ENCODE assay signal across 28 mouse cellular contexts in the genomic region with DNA sequence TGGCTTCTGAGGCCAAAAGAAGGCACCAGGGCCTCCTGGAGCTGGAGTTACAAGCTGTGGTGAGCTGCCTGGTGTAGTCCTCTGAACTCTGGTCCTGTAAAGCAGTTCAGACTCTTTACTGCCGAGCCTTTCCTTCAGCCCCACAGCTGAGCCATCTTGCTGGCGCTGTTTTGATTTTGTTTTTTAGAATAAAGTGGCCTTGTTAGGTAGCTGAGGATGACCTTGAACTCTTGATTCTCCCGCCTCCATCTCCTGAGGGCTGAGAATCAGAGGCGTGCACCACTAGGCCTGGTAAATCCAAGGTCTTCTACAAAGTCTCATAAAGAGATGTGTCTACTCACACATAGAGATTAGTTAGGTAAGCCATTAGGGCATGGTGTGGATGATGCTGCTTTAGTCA. TPM values are rescaled to one million over a fixed set of nuclear protein-coding genes. Genes with fewer than 3 reads are reported as not detected.
"Had no signal": no experiment of that assay in that cellular context is flagged by ENCODE, and none has a peak within 500 bp of the region (broad histone marks: within the 10 kb centered on the region; RNA-seq: fewer than 3 reads in every experiment).

No protein-coding gene starts in this region.

- H3K4me1 ChIP-seq: hindbrain, embryonic 13.5 days; hindbrain, embryonic 15.5 days; limb, embryonic 13.5 days; limb, embryonic 15.5 days had no signal

- H3K27me3 ChIP-seq: heart, embryonic 13.5 days; heart, embryonic 15.5 days; hindbrain, embryonic 13.5 days; hindbrain, embryonic 15.5 days; limb, embryonic 13.5 days; limb, embryonic 15.5 days had no signal

- H3K36me3 ChIP-seq: heart, embryonic 13.5 days; heart, embryonic 15.5 days; hindbrain, embryonic 13.5 days; hindbrain, embryonic 15.5 days; limb, embryonic 13.5 days; limb, embryonic 15.5 days had no signal

- H3K9ac ChIP-seq: heart, embryonic 13.5 days; heart, embryonic 15.5 days; hindbrain, embryonic 13.5 days; hindbrain, embryonic 15.5 days; limb, embryonic 13.5 days; limb, embryonic 15.5 days; liver, embryonic 14.5 days had no signal

- H3K9me3 ChIP-seq: heart, embryonic 13.5 days; heart, embryonic 15.5 days; hindbrain, embryonic 13.5 days; hindbrain, embryonic 15.5 days; limb, embryonic 13.5 days; limb, embryonic 15.5 days had no signal

- H3K27ac ChIP-seq: heart, embryonic 13.5 days; heart, embryonic 15.5 days; hindbrain, embryonic 13.5 days; hindbrain, embryonic 15.5 days; hindbrain, postnatal 0 days; limb, embryonic 13.5 days; limb, embryonic 15.5 days; liver, embryonic 14.5 days had no signal

- ATAC-seq: hindbrain, postnatal 0 days; intestine, embryonic 16.5 days had no signal

- H3K4me2 ChIP-seq: heart, embryonic 11.5 days; heart, embryonic 13.5 days; heart, embryonic 15.5 days; hindbrain, embryonic 13.5 days; hindbrain, embryonic 15.5 days; limb, embryonic 13.5 days; limb, embryonic 15.5 days; liver, embryonic 11.5 days had no signal

- H3K4me3 ChIP-seq: heart, embryonic 13.5 days; heart, embryonic 15.5 days; hindbrain, embryonic 13.5 days; hindbrain, embryonic 15.5 days; limb, embryonic 13.5 days; limb, embryonic 15.5 days had no signal

- DNase-seq: gastrocnemius, postnatal 14 days; gastrocnemius, postnatal 36 days; heart, adult 18-20 months; heart, postnatal 14 days; heart, postnatal 36 days; kidney, postnatal 10 days; layer of hippocampus, adult 9-11 months; layer of hippocampus, postnatal 36 days; left cerebral cortex, postnatal 4 days; lung, adult 18-20 months had no signal

RNA-seq across cellular contexts. Expression of gene Mypn, which starts 49.0 kb away (rescaled TPM):
- total RNA-seq: hematopoietic stem cell, adult 5-6 weeks had no signal
- polyA plus RNA-seq: intestine, embryonic 14.5 days; intestine, embryonic 16.5 days; kidney, embryonic 14.5 days had no signal

RNA-seq across cellular contexts. Expression of gene Atoh7, which starts 55.3 kb away (rescaled TPM):
- total RNA-seq: gastrocnemius, postnatal 36 days; heart, adult 18-20 months; heart, postnatal 14 days; heart, postnatal 36 days; hematopoietic stem cell, adult 5-6 weeks had no signal
- polyA plus RNA-seq: heart, embryonic 11.5 days; heart, embryonic 13.5 days; heart, embryonic 15.5 days; heart, postnatal 0 days; intestine, embryonic 16.5 days; kidney, embryonic 14.5 days; kidney, embryonic 16.5 days; large intestine, adult 2 months; limb, embryonic 15.5 days; liver, embryonic 11.5 days; liver, embryonic 16.5 days had no signal
